Mouse (Mus musculus): ENCODE data around the gene Gm13420. TPM values are rescaled to one million over a fixed set of nuclear protein-coding genes. Genes with fewer than 3 reads are reported as not detected.

Gene Gm13420
- polyA plus RNA-seq, 1 experiment from 2014 or later = not detected

Other genes with a start within 250 kb of the Gm13420 start
- gene Rapgef1, start 132.0 kb downstream of the Gm13420 start, polyA plus RNA-seq (2015; fragmentation: Nextera tagmentation; extraction: Ambion mirVana) = 15.9 and 17.1 TPM in 2 replicates
- 0.33 TPM in 1 of 2 replicates, not detected in the other for gene Gm13547, start 7.6 kb upstream of the Gm13420 start, polyA plus RNA-seq (2015; fragmentation: Nextera tagmentation; extraction: Ambion mirVana)
- gene Coq4, start 35.8 kb upstream of the Gm13420 start, polyA plus RNA-seq (2015; fragmentation: Nextera tagmentation; extraction: Ambion mirVana) = 25.4 and 26.7 TPM in 2 replicates
- 32.1 and 33.9 TPM in 2 replicates for gene Trub2, start 36.8 kb upstream of the Gm13420 start, polyA plus RNA-seq (2015; fragmentation: Nextera tagmentation; extraction: Ambion mirVana)
- gene Slc27a4, start 50.9 kb upstream of the Gm13420 start, polyA plus RNA-seq (2015; fragmentation: Nextera tagmentation; extraction: Ambion mirVana) = 19.1 and 22.2 TPM in 2 replicates
- 24.4 and 27.5 TPM in 2 replicates for gene Urm1, start 68.4 kb upstream of the Gm13420 start, polyA plus RNA-seq (2015; fragmentation: Nextera tagmentation; extraction: Ambion mirVana)
- gene Cercam, start 117.5 kb upstream of the Gm13420 start, polyA plus RNA-seq (2015; fragmentation: Nextera tagmentation; extraction: Ambion mirVana) = 53.1 and 64.1 TPM in 2 replicates
- gene Odf2, start 137.5 kb upstream of the Gm13420 start, polyA plus RNA-seq (2015; fragmentation: Nextera tagmentation; extraction: Ambion mirVana) = 49.6 and 52.1 TPM in 2 replicates
- 58.0 and 59.5 TPM in 2 replicates for gene Gle1, start 183.7 kb upstream of the Gm13420 start, polyA plus RNA-seq (2015; fragmentation: Nextera tagmentation; extraction: Ambion mirVana)
- 89.3 and 95.5 TPM in 2 replicates for gene Sptan1, start 213.9 kb upstream of the Gm13420 start, polyA plus RNA-seq (2015; fragmentation: Nextera tagmentation; extraction: Ambion mirVana)